Mouse (Mus musculus) left cerebral cortex, adult 2 months (tissue): Measurements from ENCODE around the gene Oaf. TPM values are rescaled to one million over a fixed set of nuclear protein-coding genes. Genes with fewer than 3 reads are reported as not detected.
A peak's percentile ranks its signal among the peaks of the same experiment; 100 is the strongest.

Experiments used
- DNase-seq, 2 experiments: peaks; one replicate each; pipeline ENCODE4 v3.0.0; 2021 to 2022; ENCODE audit warnings: low spot score in 2 of 2, mixed read lengths in 1 of 2; ENCODE audit errors: extremely low spot score in 1 of 2
- H3K27ac ChIP-seq: fragments of 200-600 bp; 2 replicates; pipeline ENCODE4 v1.8.1; 2022
- H3K4me3 ChIP-seq: fragments of 200-600 bp; 2 replicates; pipeline ENCODE4 v1.8.1; 2022
- CTCF ChIP-seq: fragments of 200-600 bp; IDR thresholded peaks from 2 replicates; pipeline ENCODE4 v1.8.1; 2022; ENCODE audit warnings: antibody characterized with exemption, mild to moderate bottlenecking, moderate library complexity
- intact Hi-C: fragments of 180-260 bp; cut with DNase I; formaldehyde crosslinking; loops from one replicate; pipeline ENCODE4 v1.15.1; 2025
- total RNA-seq, 2 experiments: library from RNA; stranded (reverse); gene quantifications; 2 replicates each; pipeline ENCODE4 v1.2.3; 2021

Oaf gene
- total RNA-seq, 2 experiments from 2014 or later = 13.3 to 18.0 TPM

GRCm38 (mm10) chr9:43231805-43232204, 7.9 kb downstream of the Oaf start:
- H3K4me3 ChIP-seq = no peak overlapping the region
- H3K27ac ChIP-seq = no peak overlapping the region
- intact Hi-C loops = no loop called here
- no peak for TF ChIP-seq CTCF
- DNase-seq = no peak

DNA sequence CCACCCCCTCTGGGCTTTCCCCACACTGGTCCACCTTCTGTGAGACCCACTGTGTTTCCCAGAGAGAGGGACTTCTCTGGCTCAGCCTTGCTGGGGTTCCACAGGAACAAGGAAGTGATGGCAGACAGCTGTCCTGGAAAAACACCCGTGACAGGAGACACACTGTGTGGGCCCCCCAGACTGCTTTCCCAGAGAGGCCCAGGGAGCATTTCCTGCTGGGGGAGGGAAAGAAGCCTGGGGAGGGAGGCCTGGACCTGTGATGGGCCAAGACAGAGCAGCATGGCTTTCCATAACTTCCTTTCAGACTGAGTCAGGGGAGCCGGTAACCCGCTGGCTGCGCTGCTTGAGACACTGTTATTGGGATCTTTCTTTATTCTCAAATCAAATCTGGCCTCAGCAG, 8.8 kb downstream of the Oaf start:
- TF ChIP-seq CTCF = no peak

GRCm38 (mm10) chr9:43229962-43230361, 9.7 kb downstream of the Oaf start:
- no peak overlapping the region for H3K4me3 ChIP-seq
- intact Hi-C loops = no loop called here
- DNase-seq = no peak
- no peak overlapping the region for H3K27ac ChIP-seq
- TF ChIP-seq CTCF = no peak

More for the DNA sequence above, 8.8 kb downstream of the Oaf start:
- DNase-seq = no peak
- intact Hi-C loops = no loop called here
- Histone ChIP-seq H3K4me3 (no peak overlapping the region), H3K27ac (no peak overlapping the region)

DNA sequence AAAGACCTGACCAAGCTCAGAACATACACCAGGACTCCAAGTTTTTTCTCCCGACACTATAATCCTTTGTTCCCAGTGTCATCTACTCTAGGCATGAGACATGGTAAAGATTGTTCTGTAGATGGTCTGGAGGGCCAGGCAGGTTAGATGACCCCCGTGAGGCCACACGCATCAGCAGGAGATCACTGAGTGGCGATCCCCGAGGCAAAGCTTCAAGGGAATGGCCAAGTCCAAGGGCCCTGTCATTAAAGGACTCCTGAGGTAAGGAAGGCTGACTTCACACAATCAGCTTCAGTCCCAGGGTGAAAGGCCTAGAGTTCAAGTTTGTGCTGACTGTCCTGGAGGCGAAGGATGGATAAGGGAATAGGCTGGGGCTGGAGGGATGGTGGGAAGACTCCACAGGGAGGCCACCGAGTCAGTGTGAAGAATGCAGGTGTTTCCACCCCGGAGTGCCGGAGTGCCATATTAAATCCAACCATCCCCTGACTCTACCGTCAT, 10.3 kb downstream of the Oaf start:
- intact Hi-C loops = no loop called here
- Histone ChIP-seq H3K4me3 (no peak overlapping the region), H3K27ac (no peak overlapping the region)
- TF ChIP-seq CTCF = no peak
- no peak for DNase-seq

- Histone ChIP-seq H3K4me3 (no peak overlapping the region), H3K27ac (no peak overlapping the region)
- no peak for TF ChIP-seq CTCF
- intact Hi-C loops = no loop called here
- no peak for DNase-seq
These were observed 11.0 kb downstream of the Oaf start for GRCm38 (mm10) chr9:43228745-43229144.

DNA sequence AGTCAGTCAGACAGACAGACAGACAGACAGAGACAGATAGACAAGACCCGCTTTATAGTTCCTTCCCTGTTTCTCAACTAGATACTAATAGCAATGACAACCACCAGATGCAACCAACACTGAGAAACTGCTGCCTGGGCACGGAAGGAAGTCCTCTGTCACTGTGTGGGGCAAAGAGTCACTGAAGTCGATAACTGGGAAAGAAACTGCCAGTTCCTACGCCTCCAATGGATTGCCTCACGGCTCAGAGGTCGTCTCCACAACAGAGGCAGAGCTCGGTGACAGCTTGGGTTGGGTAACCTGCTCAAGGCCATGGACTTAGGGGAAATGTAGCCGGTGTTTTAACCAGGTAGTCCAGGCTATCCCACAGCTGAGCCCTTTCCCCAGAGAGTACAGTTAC, 12.1 kb downstream of the Oaf start:
- intact Hi-C loops = no loop called here
- no peak for DNase-seq
- no peak for TF ChIP-seq CTCF

GRCm38 (mm10) chr9:43226573-43227160, 13.0 kb downstream of the Oaf start:
- H3K4me3 ChIP-seq = no peak overlapping the region
- DNase-seq = no peak
- TF ChIP-seq CTCF = no peak
- intact Hi-C loops = no loop called here
- no peak overlapping the region for H3K27ac ChIP-seq

More for the DNA sequence above, 12.1 kb downstream of the Oaf start:
- Histone ChIP-seq H3K4me3 (no peak overlapping the region), H3K27ac (no peak overlapping the region)

DNA sequence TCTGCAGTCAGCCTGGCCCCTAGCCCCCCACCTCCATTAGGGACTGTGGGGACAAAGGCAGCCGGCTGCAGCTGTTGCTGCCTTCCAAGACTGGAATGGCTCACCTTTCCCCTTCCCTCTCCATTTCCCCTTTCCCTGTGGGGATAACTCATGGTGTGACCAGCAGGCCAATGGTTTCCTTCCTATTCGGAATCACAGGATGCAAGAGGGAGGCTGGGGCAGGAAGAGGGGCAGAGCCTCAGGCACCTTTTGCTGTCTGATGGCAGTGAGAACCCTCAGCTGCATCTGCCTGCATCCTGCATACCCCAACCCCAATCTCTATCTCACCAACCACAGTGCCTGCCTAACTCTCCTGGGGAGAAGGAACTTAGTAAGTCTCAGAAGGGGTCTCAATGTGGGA, 14.2 kb downstream of the Oaf start:
- intact Hi-C loops = no loop called here

DNA sequence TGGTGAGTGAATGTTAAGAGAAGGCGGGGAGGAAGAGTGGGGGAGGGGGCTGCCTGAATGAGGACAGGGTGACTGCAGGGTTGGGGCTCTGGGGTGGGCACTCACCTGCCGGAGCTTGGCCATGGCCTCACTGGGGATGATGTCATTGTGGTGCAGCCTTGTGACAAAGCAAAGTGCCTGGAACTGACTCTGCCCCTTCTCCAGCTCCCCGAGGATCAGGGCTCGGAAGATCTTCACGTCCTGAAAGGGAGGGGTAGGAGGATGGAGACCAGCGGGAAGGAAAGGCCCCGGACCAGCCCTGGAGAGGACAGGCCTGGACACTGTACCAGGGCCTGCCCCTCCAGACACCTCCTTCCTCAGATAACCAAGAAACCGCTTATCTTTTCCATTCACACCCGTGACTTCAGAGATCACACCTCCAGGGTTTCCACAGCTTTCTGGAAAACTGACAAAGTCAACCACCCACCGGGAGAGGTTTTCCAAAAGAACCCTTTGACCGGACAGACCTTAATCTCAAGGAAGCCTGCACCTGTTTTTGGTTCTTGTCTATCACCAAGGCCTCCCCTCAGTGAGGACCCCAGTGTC, 14.8 kb downstream of the Oaf start:
- intact Hi-C loops = no loop called here
- TF ChIP-seq CTCF = no peak
- H3K27ac ChIP-seq = no peak overlapping the region
- DNase-seq = no peak
- no peak overlapping the region for H3K4me3 ChIP-seq

More for the DNA sequence above, 14.2 kb downstream of the Oaf start:
- no peak for DNase-seq
- Histone ChIP-seq H3K27ac (no peak overlapping the region), H3K4me3 (no peak overlapping the region)
- no peak for TF ChIP-seq CTCF

DNA sequence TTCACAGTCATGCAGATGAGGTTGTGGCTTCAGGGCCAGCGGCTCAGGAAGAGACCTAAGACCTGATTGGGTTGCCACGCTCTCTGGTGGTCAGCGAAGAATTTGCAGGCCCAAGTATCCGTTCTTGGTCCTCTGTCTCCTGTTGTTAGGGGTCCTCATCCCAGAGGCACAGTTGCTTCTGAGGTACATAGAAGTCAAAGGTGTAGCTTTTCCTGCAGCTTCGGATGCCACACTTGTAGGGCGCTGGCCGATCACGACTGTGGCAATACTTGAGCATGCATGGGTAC, 17.3 kb downstream of the Oaf start:
- intact Hi-C loops = no loop called here
- H3K4me3 ChIP-seq = no peak overlapping the region
- TF ChIP-seq CTCF = no peak
- DNase-seq = no peak
- H3K27ac ChIP-seq = no peak overlapping the region

DNA sequence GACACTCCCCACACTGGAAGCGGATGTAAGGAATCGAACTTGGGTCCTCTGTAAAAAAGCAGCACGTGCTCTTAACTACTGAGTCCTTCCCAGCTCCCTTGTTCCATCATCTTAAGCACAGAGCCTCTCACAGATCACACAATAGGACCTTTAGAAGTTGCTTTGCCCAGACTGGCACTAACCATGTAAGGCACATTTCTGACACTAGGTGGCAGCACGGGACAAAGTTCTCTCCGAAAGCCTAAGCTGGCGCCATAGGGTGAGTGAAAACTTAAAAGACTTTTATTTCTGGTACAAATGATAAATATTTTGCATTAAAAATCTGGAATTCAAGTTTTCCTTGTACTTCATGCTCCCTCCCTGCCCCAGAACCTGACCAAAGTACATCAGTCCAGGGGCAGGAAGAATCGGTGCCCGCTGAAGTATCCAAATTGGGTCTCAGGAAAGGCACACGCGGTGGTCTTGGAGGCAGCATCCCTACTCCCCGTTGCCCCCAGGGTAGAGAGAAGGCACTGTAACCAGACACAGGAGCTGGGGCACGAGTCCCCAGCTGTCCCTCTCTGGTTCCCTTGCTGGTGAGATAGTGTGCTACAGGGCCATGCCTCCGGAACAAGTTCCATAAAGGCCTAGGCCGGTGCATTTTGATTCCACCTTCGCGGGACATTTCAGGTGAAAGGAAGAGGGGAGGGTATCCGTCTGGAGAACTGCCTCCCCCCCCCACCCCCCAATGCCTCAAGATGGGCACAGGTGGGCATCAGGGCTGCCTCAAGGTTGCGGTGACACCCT, 17.9 kb downstream of the Oaf start:
- peak; percentile 77 to 89 for DNase-seq
- intact Hi-C loops = loop anchor here (1.0 kb wide), 1 partner anchor 62 kb away; no protein-coding TSS in a partner anchor
- no peak overlapping the region for H3K27ac ChIP-seq
- no peak overlapping the region for H3K4me3 ChIP-seq
- TF ChIP-seq CTCF = peak; percentile 89

GRCm38 (mm10) chr9:43210771-43211450, 28.8 kb downstream of the Oaf start:
- peak; percentile 85 for TF ChIP-seq CTCF
- intact Hi-C loops = loop anchor here (1.0 kb wide), 2 partner anchors 69 to 211 kb away; no protein-coding TSS in a partner anchor
- DNase-seq = peak; percentile 34 to 57
- Histone ChIP-seq H3K4me3 (no peak overlapping the region), H3K27ac (0 out of 2 replicates have a peak overlapping the region, but pooled peaks have one; percentile 8)
